Comparison of ENCODE assay signal across 1 mouse cellular context in genomic region chr1:75230335-75230994, GRCm38 (mm10).
A peak's percentile ranks its signal among the peaks of the same experiment; 100 is the strongest.
TF ChIP-seq lines count a peak whose summit lies in the region.

No protein-coding gene starts in this region.

TF ChIP-seq in MEL, 35 proteins besides CTCF, POLR2A, EP300 and RAD21:
- TF ChIP-seq ETS1 (IDR thresholded peaks at IDR 0.05; ENCODE audit: low read depth, low read length) (peak; percentile 53), MEF2A (IDR thresholded peaks at IDR 0.05; ENCODE audit: extremely low read depth, insufficient replicate concordance, low read depth, low read length, poor library complexity, severe bottlenecking) (no peak), TCF12 (IDR thresholded peaks at IDR 0.05; ENCODE audit: low read depth, low read length) (0 out of 2 replicates have a peak, but pooled peaks have one; percentile 18), CHD1 (IDR thresholded peaks at IDR 0.05; ENCODE audit: low read depth, low read length) (no peak), POLR2AphosphoS2 (IDR thresholded peaks at IDR 0.05; ENCODE audit: low read length) (no peak), MAZ (IDR thresholded peaks at IDR 0.05; ENCODE audit: low read depth, low read length) (no peak), GATA1 (IDR thresholded peaks at IDR 0.05; ENCODE audit: low read depth, low read length) (peak; percentile 86), SIN3A (IDR thresholded peaks at IDR 0.05; ENCODE audit: low read length) (0 out of 2 replicates have a peak, but pooled peaks have one; percentile 27), RCOR1 (IDR thresholded peaks at IDR 0.05; ENCODE audit: low read depth, low read length) (peak; percentile 47; the same call in 1 of the 2 replicates)
